Mouse (Mus musculus) stomach, postnatal 0 days (tissue): ENCODE measurements around the gene Klhl12. TPM values are rescaled to one million over a fixed set of nuclear protein-coding genes. Genes with fewer than 3 reads are reported as not detected.

Experiments used
- ATAC-seq: fragments of 200-750 bp; cut with Nextera tagmentation; 2 replicates; pipeline ENCODE4 v1.8.0; 2017; ENCODE audit not compliant: low FRiP score, low TSS enrichment
- DNase-seq: peaks from one replicate; pipeline ENCODE4 v3.0.0-alpha.2; 2016; ENCODE audit warnings: low spot score
- H3K27ac ChIP-seq: fragments of 300-500 bp; sonication (generic); replicated peaks from 2 replicates; pipeline ENCODE4 v1.5.1; 2014; ENCODE audit warnings: mild to moderate bottlenecking, control low read depth
- H3K27me3 ChIP-seq: fragments of 300-500 bp; sonication (generic); 2 replicates; pipeline ENCODE4 v1.6.1; 2014; ENCODE audit warnings: low read length; ENCODE audit not compliant: control insufficient read depth, insufficient read depth
- H3K36me3 ChIP-seq: fragments of 300-500 bp; sonication (generic); 2 replicates; pipeline ENCODE4 v1.6.1; 2014; ENCODE audit warnings: low read length, mixed read lengths; ENCODE audit not compliant: control insufficient read depth, insufficient read depth
- H3K4me1 ChIP-seq: fragments of 300-500 bp; sonication (generic); replicated peaks from 2 replicates; pipeline ENCODE4 v1.6.1; 2014; ENCODE audit warnings: antibody characterized with exemption; ENCODE audit not compliant: control insufficient read depth, insufficient read depth
- H3K4me2 ChIP-seq: fragments of 300-500 bp; sonication (generic); replicated peaks from 2 replicates; pipeline ENCODE4 v1.6.1; 2014; ENCODE audit warnings: low read depth, mild to moderate bottlenecking, control low read depth, moderate library complexity
- H3K4me3 ChIP-seq: fragments of 300-500 bp; sonication (generic); 2 replicates; pipeline ENCODE4 v1.5.1; 2014; ENCODE audit warnings: low read depth, low read length, control low read depth
- H3K9ac ChIP-seq: fragments of 300-500 bp; sonication (generic); 2 replicates; pipeline ENCODE4 v1.6.1; 2014; ENCODE audit warnings: mild to moderate bottlenecking, low read length, control low read depth, mixed read lengths
- H3K9me3 ChIP-seq: fragments of 300-500 bp; sonication (generic); 2 replicates; pipeline ENCODE4 v1.6.1; 2016; ENCODE audit warnings: low read length; ENCODE audit not compliant: control insufficient read depth
- CTCF ChIP-seq: IDR thresholded peaks from 2 replicates; pipeline ENCODE4 v1.5.1; 2016; ENCODE audit warnings: antibody characterized with exemption, low read depth, mild to moderate bottlenecking, moderate library complexity
- EP300 ChIP-seq: optimal IDR thresholded peaks from 2 replicates; pipeline ENCODE3; 2016; ENCODE audit warnings: antibody characterized with exemption
- WGBS: fragments of 180-500 bp; shearing (Covaris S2); extraction: QIAGEN DNeasy Blood & Tissue Kit; methylation state at CpG from one replicate; pipeline ENCODE4 v1.1.7; 2014; 5-methylcytosine and 5-hydroxymethylcytosine counted together
- polyA plus RNA-seq: library from polyadenylated mRNA; unstranded; fragments of >200 nt; fragmentation: Nextera tagmentation; extraction: Ambion mirVana; gene quantifications from 2 replicates; pipeline ENCODE4 v1.2.1, GENCODE M21; 2015

Gene Klhl12
- polyA plus RNA-seq, 1 experiment from 2014 or later: 10.0 TPM

- no peak overlapping the region for H3K27ac ChIP-seq
- TF ChIP-seq CTCF: no peak
- TF ChIP-seq EP300: no peak
- WGBS: 19% methylated on average over 5 of the region's 5 CpGs
- peak overlapping the region; percentile 96 for H3K4me3 ChIP-seq
- ATAC-seq (no peak), DNase-seq (no peak)
- no peaks in the 10 kb centered on the region for H3K9me3 ChIP-seq
- no peaks in the 10 kb centered on the region for H3K4me1 ChIP-seq
- H3K4me2 ChIP-seq: peak overlapping the region; percentile 83
- H3K27me3 ChIP-seq: no peaks in the 10 kb centered on the region
- H3K36me3 ChIP-seq: no peaks in the 10 kb centered on the region
- H3K9ac ChIP-seq: peak overlapping the region; percentile 94
Observed at GRCm38 (mm10) chr1:134456060-134456459, 729 bp downstream of the Klhl12 start.

DNA sequence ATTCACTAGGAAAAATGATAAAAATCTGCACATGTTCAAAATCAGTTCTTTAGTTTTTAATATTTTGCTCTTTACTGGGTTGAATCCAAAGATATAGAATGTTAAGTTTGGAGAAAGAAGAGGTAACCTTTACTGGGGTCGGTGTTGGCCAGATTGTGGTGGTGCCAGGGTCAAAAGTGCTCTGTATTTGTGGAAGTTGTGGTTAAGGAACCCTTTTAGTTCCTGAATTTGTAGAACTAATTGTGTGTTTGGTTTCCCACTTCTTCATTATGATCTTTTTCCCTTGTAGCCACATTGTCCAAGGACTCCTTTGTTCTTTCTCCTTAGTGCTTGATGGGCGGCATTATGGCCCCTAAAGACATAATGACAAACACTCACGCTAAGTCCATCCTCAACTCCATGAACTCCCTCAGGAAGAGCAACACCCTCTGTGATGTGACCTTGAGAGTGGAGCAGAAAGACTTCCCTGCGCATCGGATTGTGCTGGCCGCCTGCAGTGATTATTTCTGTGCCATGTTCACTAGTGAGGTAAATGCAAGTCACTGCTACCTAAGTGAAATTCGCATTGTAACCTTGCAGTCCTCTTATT lies 2.9 kb downstream of the Klhl12 start:
- H3K36me3 ChIP-seq: no peaks in the 10 kb centered on the region; the same call in 1 of the 2 replicates

GRCm38 (mm10) chr1:134460294-134461284 lies 5.3 kb downstream of the Klhl12 start:
- Histone ChIP-seq H3K27me3 (no peaks in the 10 kb centered on the region), H3K4me2 (no peak overlapping the region), H3K4me3 (no peak overlapping the region), H3K36me3 (peaks cover 2% of the 10 kb centered on the region; the same call in 1 of the 2 replicates), H3K9me3 (no peaks in the 10 kb centered on the region), H3K27ac (no peak overlapping the region), H3K4me1 (no peaks in the 10 kb centered on the region), H3K9ac (no peak overlapping the region)
- ATAC-seq (no peak), DNase-seq (no peak)
- TF ChIP-seq CTCF: no peak
- no peak for TF ChIP-seq EP300
- WGBS: 86% methylated on average over 1 of the region's 1 CpGs

More for the DNA sequence above, 2.9 kb downstream of the Klhl12 start:
- H3K4me2 ChIP-seq: no peak overlapping the region
- no peaks in the 10 kb centered on the region for H3K27me3 ChIP-seq
- TF ChIP-seq EP300 (no peak), CTCF (no peak)
- H3K27ac ChIP-seq: no peak overlapping the region
- no peak for DNase-seq
- no peaks in the 10 kb centered on the region for H3K4me1 ChIP-seq
- H3K9me3 ChIP-seq: no peaks in the 10 kb centered on the region
- H3K4me3 ChIP-seq: no peak overlapping the region
- ATAC-seq: no peak
- WGBS: 90% methylated on average over 7 of the region's 7 CpGs
- H3K9ac ChIP-seq: no peak overlapping the region

DNA sequence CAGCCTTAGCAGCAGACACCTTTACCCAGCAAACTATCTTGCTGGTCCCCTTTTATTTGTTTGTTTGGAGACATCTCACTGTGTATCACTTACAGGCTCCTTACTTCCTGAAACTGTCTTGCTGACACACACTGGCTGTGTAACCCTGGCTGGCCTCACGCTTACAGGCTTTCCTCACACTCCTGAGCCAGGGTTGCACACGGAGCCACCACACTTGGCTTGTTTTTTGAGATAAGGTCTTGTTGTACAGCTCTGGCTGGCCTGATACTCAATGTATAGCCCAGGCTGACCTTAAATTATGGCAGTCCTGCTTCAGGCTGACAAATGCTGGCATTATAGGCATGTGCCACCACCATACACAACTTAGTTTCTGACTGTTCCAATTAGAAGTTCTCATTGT lies 29.3 kb downstream of the Klhl12 start:
- no peaks in the 10 kb centered on the region for H3K9me3 ChIP-seq
- DNase-seq (no peak), ATAC-seq (no peak)
- H3K4me2 ChIP-seq: no peak overlapping the region
- H3K4me1 ChIP-seq: no peaks in the 10 kb centered on the region
- TF ChIP-seq EP300 (no peak), CTCF (no peak)
- peaks cover 17% of the 10 kb centered on the region for H3K36me3 ChIP-seq
- no peak overlapping the region for H3K4me3 ChIP-seq
- H3K27ac ChIP-seq: no peak overlapping the region
- H3K27me3 ChIP-seq: no peaks in the 10 kb centered on the region
- no peak overlapping the region for H3K9ac ChIP-seq
- WGBS: 86% methylated on average over 2 of the region's 2 CpGs

- H3K4me2 ChIP-seq: no peak overlapping the region
- peaks cover 12% of the 10 kb centered on the region for H3K36me3 ChIP-seq
- no peak overlapping the region for H3K27ac ChIP-seq
- H3K9ac ChIP-seq: no peak overlapping the region
- no peaks in the 10 kb centered on the region for H3K27me3 ChIP-seq
- H3K9me3 ChIP-seq: no peaks in the 10 kb centered on the region
- DNase-seq (no peak), ATAC-seq (no peak)
- TF ChIP-seq EP300: no peak
- TF ChIP-seq CTCF: no peak
- H3K4me3 ChIP-seq: no peak overlapping the region
- H3K4me1 ChIP-seq: 0 out of 2 replicates have a peak, but pooled peaks cover 4% of the 10 kb centered on the region
- WGBS: 91% methylated on average over 6 of the region's 6 CpGs
Observed at GRCm38 (mm10) chr1:134490903-134491801, 35.8 kb downstream of the Klhl12 start.
